Mouse (Mus musculus) heart, embryonic 16.5 days (tissue): ENCODE results near the gene Gm20388. TPM values are rescaled to one million over a fixed set of nuclear protein-coding genes. Genes with fewer than 3 reads are reported as not detected.

Experiments
- ATAC-seq: fragments of 200-750 bp; cut with Nextera tagmentation; replicated peaks from 2 replicates; pipeline ENCODE4 v1.8.0; 2017; ENCODE audit warnings: moderate number of reproducible peaks; ENCODE audit not compliant: insufficient read depth, low FRiP score; ENCODE audit errors: extremely low read depth
- H3K27ac ChIP-seq: fragments of 300-500 bp; sonication (generic); 2 replicates; pipeline ENCODE4 v1.5.1; 2014; ENCODE audit warnings: mild to moderate bottlenecking, low read length, control low read depth, moderate library complexity
- H3K27me3 ChIP-seq: fragments of 300-500 bp; sonication (generic); 2 replicates; pipeline ENCODE4 v1.6.1; 2014; ENCODE audit warnings: low read length, mixed read lengths; ENCODE audit not compliant: control insufficient read depth, insufficient read depth
- H3K36me3 ChIP-seq: fragments of 300-500 bp; sonication (generic); 2 replicates; pipeline ENCODE4 v1.6.1; 2014; ENCODE audit not compliant: control insufficient read depth, insufficient read depth
- H3K4me1 ChIP-seq: fragments of 300-500 bp; sonication (generic); 2 replicates; pipeline ENCODE4 v1.6.1; 2014; ENCODE audit warnings: low read length, mixed read lengths; ENCODE audit not compliant: control insufficient read depth, insufficient read depth
- H3K4me2 ChIP-seq: fragments of 300-500 bp; sonication (generic); 2 replicates; pipeline ENCODE4 v1.6.1; 2014; ENCODE audit warnings: low read depth, mild to moderate bottlenecking, control low read depth, low read length
- H3K4me3 ChIP-seq: fragments of 300-500 bp; sonication (generic); 2 replicates; pipeline ENCODE4 v1.5.1; 2014; ENCODE audit warnings: mild to moderate bottlenecking, control low read depth, low read length
- H3K9ac ChIP-seq: fragments of 300-500 bp; sonication (generic); 2 replicates; pipeline ENCODE4 v1.6.1; 2014; ENCODE audit warnings: low read length, control low read depth
- H3K9me3 ChIP-seq: fragments of 300-500 bp; sonication (generic); replicated peaks from 2 replicates; pipeline ENCODE4 v1.6.1; 2016; ENCODE audit warnings: low read length; ENCODE audit not compliant: control insufficient read depth
- WGBS: fragments of 180-500 bp; shearing (Covaris S2); extraction: QIAGEN DNeasy Blood & Tissue Kit; methylation state at CpG from one replicate; pipeline ENCODE4 v1.1.7; 2014; 5-methylcytosine and 5-hydroxymethylcytosine counted together
- polyA plus RNA-seq: library from polyadenylated mRNA; unstranded; fragments of >200 nt; fragmentation: Nextera tagmentation; extraction: Ambion mirVana; gene quantifications from 2 replicates; pipeline ENCODE4 v1.2.1, GENCODE M21; 2015

Gene Gm20388
- polyA plus RNA-seq, 1 experiment from 2014 or later = 4.5 TPM

DNA sequence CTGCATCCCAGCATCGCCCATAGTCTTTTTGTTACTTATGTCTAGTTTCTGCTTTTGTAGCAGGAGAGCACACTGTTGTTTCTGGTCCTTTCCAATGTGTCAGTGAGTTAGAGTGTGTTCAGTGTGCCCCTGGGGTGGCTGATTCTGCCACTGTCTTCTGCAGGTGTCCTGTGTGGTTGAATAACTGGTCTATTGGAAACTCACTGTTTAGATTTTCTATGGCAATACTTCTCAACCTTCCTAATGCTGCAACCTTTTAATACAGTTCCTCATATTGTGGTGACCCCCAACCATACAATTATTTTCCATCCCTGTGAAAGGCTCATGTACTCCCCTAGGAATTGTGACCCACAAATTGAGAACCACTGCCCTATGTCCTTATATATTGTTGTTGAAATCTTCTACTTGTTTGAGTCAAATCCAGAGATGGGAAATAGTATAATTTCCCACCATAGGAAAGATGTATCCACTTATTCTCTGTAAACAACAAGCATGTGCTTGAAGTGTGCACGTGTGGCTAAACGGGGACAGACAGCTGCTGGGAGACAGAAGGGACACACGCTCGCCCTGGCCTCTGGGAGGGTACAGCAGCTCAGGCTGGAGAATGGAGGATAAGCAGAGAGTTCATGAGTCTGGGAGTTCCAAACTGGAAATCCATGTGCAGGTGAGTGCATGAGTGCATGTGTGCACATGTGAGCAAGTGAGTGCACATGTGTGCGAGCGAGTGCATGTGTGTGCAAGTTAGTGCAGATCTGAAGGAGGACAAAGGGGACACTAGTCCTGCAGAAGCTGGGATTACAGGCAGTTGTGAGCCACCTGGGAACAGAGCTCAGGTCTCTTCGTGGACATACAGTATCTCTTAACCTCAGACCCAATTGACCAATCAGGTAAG, 1931.7 kb downstream of the Gm20388 start:
- Histone ChIP-seq H3K4me3 (no peak overlapping the region), H3K4me1 (no peaks in the 10 kb centered on the region), H3K9me3 (no peaks in the 10 kb centered on the region), H3K27ac (no peak overlapping the region), H3K36me3 (no peaks in the 10 kb centered on the region), H3K27me3 (no peaks in the 10 kb centered on the region), H3K4me2 (no peak overlapping the region), H3K9ac (no peak overlapping the region)
- ATAC-seq = no peak
- 83% methylated on average over 8 of the region's 8 CpGs for WGBS

DNA sequence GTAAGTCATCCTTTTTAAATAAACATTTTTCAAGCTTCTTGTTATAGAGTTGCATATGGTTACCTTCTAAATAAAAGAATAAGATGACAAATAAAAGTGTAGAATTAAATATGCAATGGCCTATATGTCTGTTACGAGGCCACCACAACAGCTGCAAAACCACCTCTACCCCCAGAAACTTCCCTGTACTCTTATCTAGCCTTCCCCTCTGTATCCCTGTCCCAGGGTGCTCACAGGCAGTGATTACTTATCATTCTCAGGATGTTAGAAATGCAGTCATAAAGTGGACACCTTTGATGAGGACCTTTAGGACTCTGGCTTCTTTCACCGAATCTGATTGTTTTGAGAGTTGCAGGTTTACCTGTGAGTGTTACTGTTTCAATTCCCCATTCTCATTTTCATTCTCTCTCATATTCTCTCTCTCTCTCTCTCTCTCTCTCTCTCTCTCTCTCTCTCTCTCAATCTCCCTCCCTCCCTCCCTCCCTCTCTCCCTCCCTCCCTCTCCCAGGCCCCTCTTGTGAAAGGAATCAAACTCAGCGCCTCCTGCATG, 1932.6 kb downstream of the Gm20388 start:
- H3K36me3 ChIP-seq = no peaks in the 10 kb centered on the region
- H3K4me3 ChIP-seq = no peak overlapping the region
- H3K27me3 ChIP-seq = no peaks in the 10 kb centered on the region
- ATAC-seq = no peak
- no peak overlapping the region for H3K27ac ChIP-seq
- no peak overlapping the region for H3K4me2 ChIP-seq
- no peak overlapping the region for H3K9ac ChIP-seq
- H3K9me3 ChIP-seq = no peaks in the 10 kb centered on the region
- whole genome bisulfite sequencing = 70% methylated on average over 3 of the region's 3 CpGs
- H3K4me1 ChIP-seq = no peaks in the 10 kb centered on the region

DNA sequence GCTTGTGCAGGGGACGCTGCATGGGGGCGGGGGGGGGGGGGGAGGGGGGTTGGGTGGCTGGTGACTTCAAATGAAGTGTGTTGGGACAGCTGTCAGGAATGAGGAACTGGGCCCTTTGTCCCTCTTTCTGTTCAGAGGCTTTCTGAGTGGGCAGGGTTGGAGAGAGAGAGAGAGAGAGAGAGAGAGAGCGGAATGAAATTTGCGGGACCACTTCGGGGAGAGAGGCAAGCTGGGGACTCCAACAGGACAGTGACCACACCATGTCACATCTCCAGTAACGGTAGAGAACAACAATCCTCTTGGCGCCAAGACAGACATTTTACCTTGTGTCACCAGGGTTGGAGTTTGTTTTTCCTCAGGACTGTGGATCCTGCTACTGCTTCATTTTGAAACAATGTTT, 1934.1 kb downstream of the Gm20388 start:
- Histone ChIP-seq H3K9ac (no peak overlapping the region), H3K4me3 (no peak overlapping the region), H3K36me3 (no peaks in the 10 kb centered on the region), H3K4me1 (no peaks in the 10 kb centered on the region), H3K4me2 (no peak overlapping the region), H3K9me3 (no peaks in the 10 kb centered on the region), H3K27me3 (no peaks in the 10 kb centered on the region), H3K27ac (no peak overlapping the region)
- no peak for ATAC-seq
- WGBS = 53% methylated on average over 6 of the region's 7 CpGs

GRCm38 (mm10) chr8:121846815-121847214, 1936.2 kb downstream of the Gm20388 start:
- ATAC-seq = no peak
- no peak overlapping the region for H3K27ac ChIP-seq
- H3K36me3 ChIP-seq = no peaks in the 10 kb centered on the region
- H3K4me2 ChIP-seq = no peak overlapping the region
- H3K9ac ChIP-seq = no peak overlapping the region
- H3K4me1 ChIP-seq = peaks cover 5% of the 10 kb centered on the region; the same call in 1 of the 2 replicates
- no peaks in the 10 kb centered on the region for H3K27me3 ChIP-seq
- no peak overlapping the region for H3K4me3 ChIP-seq
- H3K9me3 ChIP-seq = no peaks in the 10 kb centered on the region

DNA sequence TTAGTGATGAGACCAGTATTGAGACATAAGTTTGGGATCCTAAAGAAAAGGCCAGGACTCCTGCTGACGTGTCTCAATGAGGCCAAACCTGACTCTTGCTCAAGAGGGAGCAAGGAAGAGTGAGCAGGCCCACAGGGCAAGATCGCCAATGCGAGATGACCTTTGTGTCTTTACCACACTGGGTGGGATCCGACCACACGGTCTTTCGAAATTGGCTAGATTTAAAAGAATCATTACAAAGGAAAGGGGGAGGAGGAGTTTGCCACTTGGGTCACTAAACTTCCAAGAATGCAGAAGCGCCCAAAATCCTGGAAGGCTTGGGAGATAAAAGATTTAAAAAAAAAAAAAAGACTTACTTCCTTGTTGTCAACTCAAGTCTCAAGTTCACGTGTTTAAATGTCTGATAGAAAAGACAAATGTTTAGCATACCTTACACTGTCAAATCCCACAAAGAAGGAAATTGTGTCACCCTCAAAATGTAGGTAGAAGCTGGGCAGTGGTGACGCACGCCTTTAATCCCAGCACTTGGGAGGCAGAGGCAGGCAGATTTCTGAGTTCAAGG, 1936.7 kb downstream of the Gm20388 start:
- Histone ChIP-seq H3K9ac (no peak overlapping the region), H3K4me2 (no peak overlapping the region), H3K4me1 (peaks cover 7% of the 10 kb centered on the region), H3K27ac (no peak overlapping the region), H3K9me3 (no peaks in the 10 kb centered on the region), H3K4me3 (no peak overlapping the region), H3K27me3 (no peaks in the 10 kb centered on the region), H3K36me3 (no peaks in the 10 kb centered on the region)
- WGBS = 73% methylated on average over 10 of the region's 10 CpGs
- no peak for ATAC-seq

DNA sequence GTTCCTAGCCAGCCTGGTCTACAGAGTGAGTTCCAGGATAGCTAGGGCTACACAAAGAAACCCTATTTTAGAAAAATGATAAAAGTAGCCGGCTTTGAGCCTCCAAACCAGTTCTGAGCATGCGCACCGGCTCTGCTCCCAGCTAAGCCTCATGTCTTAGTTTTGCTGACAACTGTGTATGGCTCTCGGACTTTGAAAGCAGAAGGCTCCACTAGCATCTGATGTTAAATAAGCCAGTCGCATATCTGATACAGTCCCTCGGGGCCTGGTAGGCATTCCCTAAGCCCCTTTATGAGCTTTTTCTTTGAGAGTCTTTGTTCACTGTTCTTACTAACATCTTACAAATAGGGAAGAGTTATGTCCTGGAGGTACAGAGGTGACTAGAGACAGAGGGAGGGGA, 1937.3 kb downstream of the Gm20388 start:
- Histone ChIP-seq H3K9ac (no peak overlapping the region), H3K36me3 (no peaks in the 10 kb centered on the region), H3K4me1 (peaks cover 10% of the 10 kb centered on the region), H3K9me3 (no peaks in the 10 kb centered on the region), H3K27ac (no peak overlapping the region), H3K27me3 (no peaks in the 10 kb centered on the region), H3K4me3 (no peak overlapping the region), H3K4me2 (no peak overlapping the region)
- no peak for ATAC-seq
- WGBS = 73% methylated on average over 6 of the region's 6 CpGs

DNA sequence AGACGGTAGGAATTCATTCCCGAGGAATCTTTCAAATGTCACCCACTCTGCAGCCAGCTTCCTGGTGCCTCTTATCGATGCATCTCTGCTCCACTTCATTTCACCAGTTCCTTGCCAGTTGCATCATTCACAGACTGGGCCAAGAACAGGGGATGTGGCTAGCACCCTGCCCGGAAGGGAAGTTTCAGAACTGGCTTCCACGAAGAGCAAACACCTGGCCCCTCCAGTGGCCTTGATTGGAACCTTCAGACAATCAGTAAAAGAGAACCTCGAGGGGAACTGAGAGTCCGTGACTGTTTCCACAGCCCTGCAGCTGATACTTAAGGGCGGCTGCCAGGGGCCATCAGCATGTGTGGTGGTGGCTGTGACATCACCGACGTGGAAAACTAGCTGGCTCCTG, 1937.9 kb downstream of the Gm20388 start:
- no peak overlapping the region for H3K27ac ChIP-seq
- no peak for ATAC-seq
- H3K27me3 ChIP-seq = no peaks in the 10 kb centered on the region
- WGBS = 47% methylated on average over 10 of the region's 10 CpGs
- no peaks in the 10 kb centered on the region for H3K36me3 ChIP-seq
- H3K9me3 ChIP-seq = no peaks in the 10 kb centered on the region
- no peak overlapping the region for H3K9ac ChIP-seq
- H3K4me3 ChIP-seq = no peak overlapping the region
- H3K4me2 ChIP-seq = no peak overlapping the region
- H3K4me1 ChIP-seq = peaks cover 15% of the 10 kb centered on the region

- Histone ChIP-seq H3K4me3 (no peak overlapping the region), H3K4me1 (peaks cover 15% of the 10 kb centered on the region), H3K36me3 (no peaks in the 10 kb centered on the region), H3K9ac (no peak overlapping the region), H3K27ac (no peak overlapping the region), H3K4me2 (no peak overlapping the region), H3K9me3 (no peaks in the 10 kb centered on the region), H3K27me3 (no peaks in the 10 kb centered on the region)
- 66% methylated on average over 9 of the region's 9 CpGs for WGBS
- no peak for ATAC-seq
These were observed 1938.7 kb downstream of the Gm20388 start for GRCm38 (mm10) chr8:121849303-121849702.

DNA sequence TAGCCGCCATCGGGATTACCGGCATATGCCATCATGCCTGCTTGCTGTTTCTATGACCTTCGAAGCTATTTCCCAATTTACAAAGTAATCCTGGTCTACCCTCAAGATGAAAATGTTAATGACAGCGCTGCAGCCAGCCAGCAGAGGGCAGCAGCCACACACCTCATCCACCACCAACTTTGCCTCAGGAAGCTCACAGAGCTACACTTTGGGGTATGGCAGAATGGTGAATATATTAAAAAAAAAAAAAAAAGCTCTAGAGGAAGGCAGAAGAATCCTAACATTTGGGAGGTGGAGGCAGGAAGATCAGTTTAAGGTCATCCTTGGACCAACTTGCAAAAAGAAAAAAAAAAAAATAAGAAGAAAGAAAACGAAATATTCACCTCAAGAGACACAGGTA, 1939.4 kb downstream of the Gm20388 start:
- ATAC-seq = no peak
- Histone ChIP-seq H3K4me3 (no peak overlapping the region), H3K9ac (no peak overlapping the region), H3K36me3 (no peaks in the 10 kb centered on the region), H3K9me3 (no peaks in the 10 kb centered on the region), H3K27me3 (no peaks in the 10 kb centered on the region), H3K4me1 (peaks cover 15% of the 10 kb centered on the region), H3K27ac (no peak overlapping the region), H3K4me2 (no peak overlapping the region)
- 13% methylated on average over 6 of the region's 6 CpGs for WGBS
